Mouse (Mus musculus): ENCODE results near the gene Gm17949.

- no peak for TF ChIP-seq GATA1 (IDR thresholded peaks at IDR 0.05; ENCODE audit: borderline replicate concordance, low read length)
- no peak for TF ChIP-seq FLI1 (IDR thresholded peaks at IDR 0.05; ENCODE audit: low read length)
Observed at GRCm38 (mm10) chr17:57058891-57059485, 47.7 kb downstream of the Gm17949 start, which contains the start of gene Crb3.

Measured in megakaryocyte, embryonic 14.5 days (primary cell).